23 mouse cellular contexts compared by ENCODE assay signal in the genomic region with DNA sequence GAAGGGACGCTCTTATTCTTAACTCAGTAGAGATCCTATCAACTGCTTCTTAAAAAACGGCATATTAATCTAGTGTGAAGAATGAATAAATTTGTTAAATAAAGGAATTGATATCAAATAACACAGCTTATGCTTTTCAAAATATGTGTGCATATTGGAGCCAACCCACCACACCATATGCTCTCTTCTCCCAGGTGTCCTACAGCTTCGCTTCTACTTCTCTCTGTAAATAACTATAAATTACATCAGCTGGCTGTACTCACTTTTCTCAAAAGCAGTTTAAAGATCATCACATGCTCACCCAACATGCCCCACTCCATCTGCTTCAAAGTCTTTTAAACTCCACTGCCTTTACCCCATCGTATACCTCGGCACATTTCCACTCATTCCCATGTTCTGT.
DNase-seq lines count a peak whose midpoint lies in the region; ATAC-seq and TF ChIP-seq lines count a peak whose summit lies in the region.
"Had no signal": no experiment of that assay in that cellular context is flagged by ENCODE, and none has a peak within 500 bp of the region (broad histone marks: within the 10 kb centered on the region; RNA-seq: fewer than 3 reads in every experiment).

No protein-coding gene starts in this region.

- no peak for ATAC-seq in heart, embryonic 12.5 days (ENCODE audit: insufficient number of reproducible peaks, low FRiP score)
- ATAC-seq: activated CD4-positive, CD25-positive, alpha-beta regulatory T cell, adult 4 months; forebrain, embryonic 15.5 days; Patski had no signal

- no peaks in the 10 kb centered on the region for H3K4me1 ChIP-seq in heart, embryonic 12.5 days (replicated peaks)
- H3K4me1 ChIP-seq: embryonic facial prominence, embryonic 12.5 days; forebrain, embryonic 15.5 days; heart, embryonic 13.5 days; hindbrain, embryonic 15.5 days had no signal

- no peaks in the 10 kb centered on the region for H3K36me3 ChIP-seq in heart, embryonic 12.5 days
- H3K36me3 ChIP-seq: embryonic facial prominence, embryonic 12.5 days; forebrain, embryonic 15.5 days; heart, embryonic 13.5 days; hindbrain, embryonic 15.5 days had no signal

- DNase-seq in left cerebral cortex, adult 11 months (ENCODE audit: low spot score) = peak; percentile 2
- DNase-seq in left cerebral cortex, adult 18-20 months (ENCODE audit: low spot score in 2 of 2) = no peak
- DNase-seq in brain, adult 2 months (ENCODE audit: low read depth, low spot score) = peak; percentile 63
- peak; percentile 40 to 57 for DNase-seq in layer of hippocampus, adult 2 months (ENCODE audit: low spot score in 2 of 2)
- DNase-seq in layer of hippocampus, postnatal 36 days = peak; percentile 4 to 27
- DNase-seq in lung, postnatal 25 days (ENCODE audit: low spot score) = no peak
- DNase-seq: adrenal gland, adult 2 months; adrenal gland, postnatal 25 days; cerebellum, adult 11 months; cerebellum, adult 8-10 months; cerebellum, postnatal 14 days; embryo, embryonic 11 days; gastrocnemius, postnatal 14 days; heart, adult 2 months; heart, postnatal 36 days had no signal

- no peak for TF ChIP-seq CTCF in layer of hippocampus, adult 2 months (conservative IDR thresholded peaks at IDR 0.05)

- peak overlapping the region; percentile 14; the same call in 1 of the 2 replicates for H3K27ac ChIP-seq in layer of hippocampus, adult 2 months
- H3K27ac ChIP-seq in heart, embryonic 12.5 days (ENCODE audit: poor library complexity, severe bottlenecking) = no peak overlapping the region
- H3K27ac ChIP-seq: embryonic facial prominence, embryonic 12.5 days; forebrain, embryonic 15.5 days; heart, adult 2 months; heart, embryonic 13.5 days; hindbrain, embryonic 15.5 days had no signal

- no peak overlapping the region for H3K4me3 ChIP-seq in layer of hippocampus, adult 2 months
- H3K4me3 ChIP-seq in heart, embryonic 12.5 days = no peak overlapping the region
- H3K4me3 ChIP-seq: embryonic facial prominence, embryonic 12.5 days; forebrain, embryonic 15.5 days; heart, adult 2 months; heart, embryonic 13.5 days; hindbrain, embryonic 15.5 days had no signal

- 85% methylated on average over 5 of the region's 5 CpGs for WGBS in heart, embryonic 12.5 days

- no peak overlapping the region for H3K4me2 ChIP-seq in heart, embryonic 12.5 days
- H3K4me2 ChIP-seq: embryonic facial prominence, embryonic 12.5 days; forebrain, embryonic 15.5 days; heart, embryonic 13.5 days; hindbrain, embryonic 15.5 days had no signal

- no peaks in the 10 kb centered on the region for H3K27me3 ChIP-seq in heart, embryonic 12.5 days (replicated peaks)
- H3K27me3 ChIP-seq: CH12.LX; embryonic facial prominence, embryonic 12.5 days; forebrain, embryonic 15.5 days; heart, embryonic 13.5 days; hindbrain, embryonic 15.5 days had no signal

- no peaks in the 10 kb centered on the region for H3K9me3 ChIP-seq in heart, embryonic 12.5 days (replicated peaks)
- H3K9me3 ChIP-seq: embryonic facial prominence, embryonic 12.5 days; forebrain, embryonic 15.5 days; heart, embryonic 13.5 days; hindbrain, embryonic 15.5 days had no signal

- H3K9ac ChIP-seq in heart, embryonic 12.5 days = no peak overlapping the region
- H3K9ac ChIP-seq: embryonic facial prominence, embryonic 12.5 days; forebrain, embryonic 15.5 days; heart, embryonic 13.5 days; hindbrain, embryonic 15.5 days had no signal

Comparison
In these comparisons a context has a peak if more than half of its experiments do, and no peak if none do; other contexts are left out.
1. DNase-seq: peak in left cerebral cortex, adult 11 months (single experiment), brain, adult 2 months (single experiment), layer of hippocampus, adult 2 months (2 of 2) and layer of hippocampus, postnatal 36 days (2 of 2); none in left cerebral cortex, adult 18-20 months (0 of 2) and lung, postnatal 25 days (single experiment).